Mouse (Mus musculus) MEL (cell line): Measurements from ENCODE around the gene Ier2.

Experiments
- CTCF ChIP-seq, 3 experiments: IDR thresholded peaks in 2 of 3; conservative IDR thresholded peaks in 1 of 3; 2 replicates each; pipeline ENCODE4 v1.5.1; 2011 to 2012; ENCODE audit warnings: low read length in 3 of 3, low read depth in 2 of 3, mild to moderate bottlenecking in 2 of 3, improper control_type of control experiment in 1 of 3, inconsistent platforms in 1 of 3, mixed read lengths in 1 of 3, moderate library complexity in 1 of 3; ENCODE audit not compliant: control insufficient read depth in 1 of 3, insufficient read depth in 1 of 3, poor library complexity in 1 of 3, severe bottlenecking in 1 of 3
- MAZ ChIP-seq: IDR thresholded peaks from 2 replicates; pipeline ENCODE4 v1.6.1; 2012; ENCODE audit warnings: low read depth, mild to moderate bottlenecking, inconsistent platforms, low read length, improper control_type of control experiment

DNA sequence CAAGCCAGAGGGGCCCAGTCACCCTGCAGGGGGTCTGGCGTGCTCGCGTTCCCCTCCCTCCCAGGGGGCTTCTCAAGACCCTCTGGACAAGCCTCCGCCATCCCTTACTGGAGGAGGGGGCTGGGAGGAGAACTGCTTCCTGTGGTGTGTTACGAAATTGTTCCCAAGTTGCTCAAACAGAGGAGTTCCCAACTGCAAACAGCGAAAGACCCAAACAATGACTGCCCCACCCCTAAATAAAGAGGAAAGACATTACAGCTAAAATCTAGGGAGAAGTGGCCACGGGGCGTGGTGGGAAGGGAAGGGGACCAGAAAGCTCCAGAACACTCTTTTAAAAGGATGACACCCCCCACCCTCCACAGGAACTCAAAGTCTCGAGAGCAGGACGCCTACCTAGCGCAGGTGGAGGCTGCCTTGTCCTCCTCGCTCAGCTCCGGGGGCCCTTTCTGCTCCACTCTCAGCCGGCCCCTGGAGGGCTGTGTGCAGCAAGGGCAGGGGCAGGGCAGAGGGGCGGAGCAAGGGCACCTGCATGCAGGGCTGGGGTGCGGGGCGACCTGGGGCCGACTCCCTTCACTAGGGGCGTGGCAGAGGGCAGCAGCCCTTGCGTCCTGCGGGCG is 44.7 kb upstream of the Ier2 start:
- no peak for TF ChIP-seq CTCF (IDR thresholded peaks at IDR 0.05 in 2 of 3, conservative IDR thresholded peaks at IDR 0.05 in 1 of 3; ENCODE audit: control insufficient read depth in 1 of 3, insufficient read depth in 1 of 3, low read depth in 2 of 3, low read length in 3 of 3, poor library complexity in 1 of 3, severe bottlenecking in 1 of 3)
- TF ChIP-seq MAZ, result no peak
